Mouse (Mus musculus) liver, adult 2 months (tissue): Measurements from ENCODE around the gene Stk10. TPM values are rescaled to one million over a fixed set of nuclear protein-coding genes. Genes with fewer than 3 reads are reported as not detected.

Experiments
- DNase-seq: peaks from one replicate; pipeline ENCODE4 v3.0.0-alpha.2; 2011; ENCODE audit warnings: low read depth, low spot score; ENCODE audit errors: extremely low read depth
- H3K27ac ChIP-seq: fragments of 200-500 bp; replicated peaks from 2 replicates; pipeline ENCODE4 v1.5.1; 2012; ENCODE audit warnings: low read depth, mild to moderate bottlenecking, control low read depth, inconsistent platforms, low read length; ENCODE audit not compliant: insufficient read depth
- H3K27me3 ChIP-seq: fragments of 200-500 bp; 2 replicates; pipeline ENCODE4 v1.6.1; 2012; ENCODE audit warnings: mild to moderate bottlenecking, moderate library complexity, low read length, inconsistent platforms; ENCODE audit not compliant: control insufficient read depth, insufficient read depth
- H3K36me3 ChIP-seq: fragments of 200-500 bp; 2 replicates; pipeline ENCODE4 v1.6.1; 2012; ENCODE audit warnings: low read length, inconsistent platforms; ENCODE audit not compliant: control insufficient read depth, insufficient read depth
- H3K4me1 ChIP-seq: fragments of 200-500 bp; 2 replicates; pipeline ENCODE4 v1.6.1; 2011; ENCODE audit warnings: low read length; ENCODE audit not compliant: control insufficient read depth, insufficient read depth
- H3K4me3 ChIP-seq: fragments of 200-500 bp; 2 replicates; pipeline ENCODE4 v1.5.1; 2011; ENCODE audit warnings: low read depth, mild to moderate bottlenecking, control low read depth, low read length, moderate library complexity; ENCODE audit not compliant: insufficient read depth
- H3K79me2 ChIP-seq: fragments of 200-500 bp; 2 replicates; pipeline ENCODE4 v1.6.1; 2012; ENCODE audit warnings: inconsistent platforms, mild to moderate bottlenecking, low read length, moderate library complexity; ENCODE audit not compliant: control insufficient read depth, insufficient read depth
- H3K9ac ChIP-seq: fragments of 200-500 bp; 2 replicates; pipeline ENCODE4 v1.6.1; 2012; ENCODE audit warnings: low read depth, mild to moderate bottlenecking, control low read depth, inconsistent platforms, low read length
- CTCF ChIP-seq: fragments of 200-500 bp; IDR thresholded peaks from 2 replicates; pipeline ENCODE4 v1.5.1; 2011; ENCODE audit warnings: low read depth, low read length, control low read depth
- POLR2A ChIP-seq: fragments of 200-500 bp; IDR thresholded peaks from 2 replicates; pipeline ENCODE4 v1.6.1; 2011; ENCODE audit warnings: low read length, control low read depth; ENCODE audit not compliant: insufficient read depth; ENCODE audit errors: extremely low read depth
- WGBS: fragments of 180-500 bp; shearing (Covaris S2); methylation state at CpG from one replicate; pipeline ENCODE4 v1.1.7; 2018; 5-methylcytosine and 5-hydroxymethylcytosine counted together
- polyA plus RNA-seq: library from polyadenylated mRNA; depleted of rRNA; stranded (reverse); fragments of >200 nt; gene quantifications from 2 replicates; pipeline ENCODE4 v1.2.3, GENCODE M21; 2012; rRNA removed
- total RNA-seq: library from RNA; depleted of rRNA; stranded (reverse); fragments of >200 nt; gene quantifications from 2 replicates; pipeline ENCODE4 v1.2.3, GENCODE M21; 2014; rRNA removed

Gene Stk10
- total RNA-seq (2.0 and 2.5 TPM in 2 replicates), polyA plus RNA-seq (2.0 and 2.4 TPM in 2 replicates)

- WGBS, result under 1% methylated on average over 79 of the region's 82 CpGs
- no peak for TF ChIP-seq CTCF
- TF ChIP-seq POLR2A, result 0 out of 2 replicates have a peak, but pooled peaks have one; percentile 57
- H3K79me2 ChIP-seq, result no peaks in the 10 kb centered on the region
- peak within 1 kb of the TSS; percentile 24; the same call in 1 of the 2 replicates for H3K27ac ChIP-seq
- peaks cover 2% of the 10 kb centered on the region; the same call in 1 of the 2 replicates for H3K27me3 ChIP-seq
- peak within 1 kb of the TSS; percentile 74 for H3K9ac ChIP-seq
- peaks cover 1% of the 10 kb centered on the region; the same call in 1 of the 2 replicates for H3K4me1 ChIP-seq
- H3K4me3 ChIP-seq, result peak within 1 kb of the TSS; percentile 81
- peak; percentile 68 for DNase-seq
- H3K36me3 ChIP-seq, result no peaks in the 10 kb centered on the region
These were observed at the start of gene Stk10 for GRCm38 (mm10) chr11:32532765-32533481. Gene Stk10, plus strand, starts transcription at chr11:32533305.

GRCm38 (mm10) chr11:32485290-32485689 is 47.8 kb upstream of the Stk10 start:
- no peak overlapping the region for H3K27ac ChIP-seq
- no peaks in the 10 kb centered on the region for H3K36me3 ChIP-seq
- no peaks in the 10 kb centered on the region for H3K4me1 ChIP-seq
- 64% methylated on average over 3 of the region's 3 CpGs for WGBS
- no peak overlapping the region for H3K9ac ChIP-seq
- TF ChIP-seq CTCF, result no peak
- TF ChIP-seq POLR2A, result no peak
- no peaks in the 10 kb centered on the region for H3K79me2 ChIP-seq
- no peak for DNase-seq
- no peak overlapping the region for H3K4me3 ChIP-seq
- no peaks in the 10 kb centered on the region for H3K27me3 ChIP-seq

GRCm38 (mm10) chr11:32486621-32487020 is 46.5 kb upstream of the Stk10 start:
- Histone ChIP-seq H3K27me3 (no peaks in the 10 kb centered on the region), H3K79me2 (no peaks in the 10 kb centered on the region), H3K4me3 (no peak overlapping the region), H3K4me1 (no peaks in the 10 kb centered on the region), H3K9ac (no peak overlapping the region), H3K27ac (no peak overlapping the region), H3K36me3 (no peaks in the 10 kb centered on the region)
- TF ChIP-seq CTCF, result no peak
- no peak for TF ChIP-seq POLR2A
- no peak for DNase-seq
- 13% methylated on average over 3 of the region's 3 CpGs for WGBS

GRCm38 (mm10) chr11:32487501-32487900 is 45.6 kb upstream of the Stk10 start:
- no peak overlapping the region for H3K9ac ChIP-seq
- H3K36me3 ChIP-seq, result no peaks in the 10 kb centered on the region
- DNase-seq, result no peak
- H3K27ac ChIP-seq, result no peak overlapping the region
- H3K4me3 ChIP-seq, result no peak overlapping the region
- 96% methylated on average over 3 of the region's 3 CpGs for WGBS
- no peaks in the 10 kb centered on the region for H3K4me1 ChIP-seq
- no peaks in the 10 kb centered on the region for H3K79me2 ChIP-seq
- TF ChIP-seq CTCF, result no peak
- TF ChIP-seq POLR2A, result no peak
- no peaks in the 10 kb centered on the region for H3K27me3 ChIP-seq

- Histone ChIP-seq H3K27ac (no peak overlapping the region), H3K4me3 (no peak overlapping the region), H3K79me2 (no peaks in the 10 kb centered on the region), H3K9ac (no peak overlapping the region), H3K27me3 (no peaks in the 10 kb centered on the region), H3K36me3 (no peaks in the 10 kb centered on the region), H3K4me1 (peaks cover 2% of the 10 kb centered on the region; the same call in 1 of the 2 replicates)
- no peak for DNase-seq
- TF ChIP-seq CTCF (no peak), POLR2A (no peak)
These were observed 44.8 kb upstream of the Stk10 start for GRCm38 (mm10) chr11:32488344-32488743.
